Comparison of ENCODE assay signal across 11 mouse cellular contexts in genomic region chr3:139866329-139866728, GRCm38 (mm10).
DNase-seq lines count a peak whose midpoint lies in the region; ATAC-seq lines count a peak whose summit lies in the region.
"Had no signal": no experiment of that assay in that cellular context is flagged by ENCODE, and none has a peak within 500 bp of the region (broad histone marks: within the 10 kb centered on the region; RNA-seq: fewer than 3 reads in every experiment).

No protein-coding gene starts in this region.

- no peak overlapping the region for H3K9ac ChIP-seq in neural tube, embryonic 13.5 days
- H3K9ac ChIP-seq in forebrain, embryonic 14.5 days (ENCODE audit: low read length): no peak overlapping the region

- H3K27ac ChIP-seq in neural tube, embryonic 13.5 days (replicated peaks): no peak overlapping the region
- H3K27ac ChIP-seq in forebrain, embryonic 14.5 days (ENCODE audit: low read depth, low read length): no peak overlapping the region

- intact Hi-C loops in gastrocnemius, postnatal 36 days (cut with DNase I): no loop called here

- H3K4me3 ChIP-seq in neural tube, embryonic 13.5 days: no peak overlapping the region
- no peak overlapping the region for H3K4me3 ChIP-seq in forebrain, embryonic 14.5 days (ENCODE audit: low read depth, low read length)

- H3K27me3 ChIP-seq in neural tube, embryonic 13.5 days: no peaks in the 10 kb centered on the region
- H3K27me3 ChIP-seq in forebrain, embryonic 14.5 days (replicated peaks; ENCODE audit: control insufficient read depth, insufficient read depth, low read length): no peaks in the 10 kb centered on the region

- no peaks in the 10 kb centered on the region for H3K9me3 ChIP-seq in neural tube, embryonic 13.5 days
- no peaks in the 10 kb centered on the region for H3K9me3 ChIP-seq in forebrain, embryonic 14.5 days (replicated peaks; ENCODE audit: control insufficient read depth, low read length)

- H3K4me1 ChIP-seq in neural tube, embryonic 13.5 days (replicated peaks): peaks cover 14% of the 10 kb centered on the region
- H3K4me1 ChIP-seq in forebrain, embryonic 14.5 days (ENCODE audit: control insufficient read depth, insufficient read depth, low read length): peaks cover 2% of the 10 kb centered on the region

- no peak overlapping the region for H3K4me2 ChIP-seq in neural tube, embryonic 13.5 days
- H3K4me2 ChIP-seq in forebrain, embryonic 14.5 days (ENCODE audit: low read length): no peak overlapping the region

- H3K36me3 ChIP-seq in neural tube, embryonic 13.5 days: no peaks in the 10 kb centered on the region
- H3K36me3 ChIP-seq in forebrain, embryonic 14.5 days (ENCODE audit: control insufficient read depth, insufficient read depth, low read length): no peaks in the 10 kb centered on the region

- 0 out of 2 replicates have a peak, but pooled peaks have one; percentile 47 for ATAC-seq in neural tube, embryonic 13.5 days (ENCODE audit: low read depth)
- ATAC-seq in forebrain, embryonic 14.5 days: peak; percentile 61; the same call in 1 of the 2 replicates
- ATAC-seq in megakaryocyte, adult 5-6 weeks (ENCODE audit: poor library complexity, severe bottlenecking): no peak
- ATAC-seq: intestine, embryonic 16.5 days had no signal

- no peak for DNase-seq in neural tube, embryonic 10.5 days (ENCODE audit: extremely low spot score, low spot score)
- peak; percentile 86 for DNase-seq in cerebellum, adult 9-10 months
- DNase-seq in forebrain, embryonic 14.5 days (ENCODE audit: low spot score): peak; percentile 49
- peak; percentile 30 for DNase-seq in retina, embryonic 14.5 days (ENCODE audit: low spot score)
- DNase-seq in gastrocnemius, postnatal 36 days: no peak
- no peak for DNase-seq in urinary bladder, postnatal 25 days (ENCODE audit: low spot score)
- DNase-seq: adrenal gland, adult 8-10 months; kidney, postnatal 36 days had no signal

Comparison
In these comparisons a context has a peak if more than half of its experiments do, and no peak if none do; other contexts are left out.
1. DNase-seq: peak in cerebellum, adult 9-10 months (single experiment), forebrain, embryonic 14.5 days (single experiment) and retina, embryonic 14.5 days (single experiment); none in neural tube, embryonic 10.5 days (single experiment), gastrocnemius, postnatal 36 days (0 of 2) and urinary bladder, postnatal 25 days (single experiment).